Mouse (Mus musculus): ENCODE measurements around the gene Epha10. TPM values are rescaled to one million over a fixed set of nuclear protein-coding genes. Genes with fewer than 3 reads are reported as not detected.
A peak's percentile ranks its signal among the peaks of the same experiment; 100 is the strongest.

Epha10 gene
- total RNA-seq (2021) = not detected
- long read RNA-seq, experiment 1 = 0 reads
- long read RNA-seq, experiment 2 = 0 reads

GRCm38 (mm10) chr4:124880599-124880998, at the start of gene Epha10:
Gene Epha10 (plus strand): TSS chr4:124880899.
- intact Hi-C loops (cut with DNase I; ENCODE audit: low total_unique reads) = no loop called here
- DNase-seq = no peak

- intact Hi-C loops (cut with DNase I; ENCODE audit: low total_unique reads) = no loop called here
- DNase-seq = no peak
Measured at GRCm38 (mm10) chr4:124832796-124833195, 47.9 kb upstream of the Epha10 start.

GRCm38 (mm10) chr4:124838035-124838700, 42.5 kb upstream of the Epha10 start:
- no peak for DNase-seq
- intact Hi-C loops (cut with DNase I; ENCODE audit: low total_unique reads) = no loop called here

- DNase-seq = no peak
- intact Hi-C loops (cut with DNase I; ENCODE audit: low total_unique reads) = loop anchor here (10.0 kb wide), 1 partner anchor 126 kb away; the partner anchor contains the start of gene Sf3a3
Measured at GRCm38 (mm10) chr4:124840998-124841397, 39.7 kb upstream of the Epha10 start.

- DNase-seq = peak; percentile 19
- intact Hi-C loops (cut with DNase I; ENCODE audit: low total_unique reads) = loop anchor here (10.0 kb wide), 1 partner anchor 129 kb away; the partner anchor contains the start of gene Sf3a3
Measured at GRCm38 (mm10) chr4:124843493-124843892, 37.2 kb upstream of the Epha10 start.

GRCm38 (mm10) chr4:124847573-124847972, 33.1 kb upstream of the Epha10 start:
- peak; percentile 82 for DNase-seq
- intact Hi-C loops (cut with DNase I; ENCODE audit: low total_unique reads) = loop anchor here (5.0 to 10.0 kb wide), 2 partner anchors 45 to 133 kb away; partner anchors contain the start of genes Mtf1 and Sf3a3

- DNase-seq = peak; percentile 74
Measured at GRCm38 (mm10) chr4:124849631-124850260, 31.0 kb upstream of the Epha10 start.

GRCm38 (mm10) chr4:124850261-124850913, 30.3 kb upstream of the Epha10 start, which contains the start of gene Yrdc:
Gene Yrdc (plus strand): TSS chr4:124850679.
- peak; percentile 95 for DNase-seq
- intact Hi-C loops (cut with DNase I; ENCODE audit: low total_unique reads) = loop anchor here (10.0 kb wide), 1 partner anchor 214 kb away; the partner anchor contains the start of genes Dnali1 and Snip1

More at GRCm38 (mm10) chr4:124849631-124850260, 31.0 kb upstream of the Epha10 start:
- intact Hi-C loops (cut with DNase I; ENCODE audit: low total_unique reads) = loop anchor here (5.0 to 10.0 kb wide), 3 partner anchors 47 to 215 kb away; partner anchors contain the start of genes Dnali1, Mtf1, Sf3a3 and Snip1

- peak; percentile 77 for DNase-seq
- intact Hi-C loops (cut with DNase I; ENCODE audit: low total_unique reads) = loop anchor here (10.0 kb wide), 1 partner anchor 214 kb away; the partner anchor contains the start of genes Dnali1 and Snip1
Measured at GRCm38 (mm10) chr4:124850933-124851658, 29.6 kb upstream of the Epha10 start, which contains the start of gene 1110065P20Rik. Gene 1110065P20Rik (minus strand): TSS chr4:124851196.

GRCm38 (mm10) chr4:124856294-124856693, 24.4 kb upstream of the Epha10 start:
- intact Hi-C loops (cut with DNase I; ENCODE audit: low total_unique reads) = loop anchor here (10.0 kb wide), 1 partner anchor 209 kb away; the partner anchor contains the start of genes Dnali1 and Snip1
- no peak for DNase-seq

- no peak for DNase-seq
- intact Hi-C loops (cut with DNase I; ENCODE audit: low total_unique reads) = loop anchor here (10.0 kb wide), 1 partner anchor 206 kb away; the partner anchor contains the start of genes Dnali1 and Snip1
Measured at GRCm38 (mm10) chr4:124858370-124858769, 22.3 kb upstream of the Epha10 start.

GRCm38 (mm10) chr4:124860446-124860845, 20.3 kb upstream of the Epha10 start:
- intact Hi-C loops (cut with DNase I; ENCODE audit: low total_unique reads) = no loop called here

GRCm38 (mm10) chr4:124861283-124862188, 19.2 kb upstream of the Epha10 start, which contains the start of gene Maneal:
Gene Maneal (minus strand): TSS chr4:124862171.
- no peak for DNase-seq
- intact Hi-C loops (cut with DNase I; ENCODE audit: low total_unique reads) = no loop called here

More at GRCm38 (mm10) chr4:124860446-124860845, 20.3 kb upstream of the Epha10 start:
- DNase-seq = peak; percentile 71

GRCm38 (mm10) chr4:124872719-124873118, 8.0 kb upstream of the Epha10 start:
- no peak for DNase-seq
- intact Hi-C loops (cut with DNase I; ENCODE audit: low total_unique reads) = no loop called here

GRCm38 (mm10) chr4:124881341-124881908, 726 bp downstream of the Epha10 start:
- DNase-seq = no peak
- intact Hi-C loops (cut with DNase I; ENCODE audit: low total_unique reads) = no loop called here

GRCm38 (mm10) chr4:124882151-124882729, 1.5 kb downstream of the Epha10 start:
- DNase-seq = peak; percentile 34
- intact Hi-C loops (cut with DNase I; ENCODE audit: low total_unique reads) = no loop called here

GRCm38 (mm10) chr4:124888702-124889101, 8.0 kb downstream of the Epha10 start:
- intact Hi-C loops (cut with DNase I; ENCODE audit: low total_unique reads) = no loop called here
- no peak for DNase-seq

Data from gastrocnemius, postnatal 14 days (tissue).